Mouse (Mus musculus): ENCODE data around the gene Stk17b.

- TF ChIP-seq CTCF (IDR thresholded peaks at IDR 0.05; ENCODE audit: low read depth, low read length), result no peak
- TF ChIP-seq POLR2A (IDR thresholded peaks at IDR 0.05; ENCODE audit: extremely low read depth, insufficient read depth, low read length), result no peak
These were observed 33.9 kb downstream of the Stk17b start for GRCm38 (mm10) chr1:53751144-53751543.
